Mouse (Mus musculus): ENCODE measurements around the gene Cabin1. TPM values are rescaled to one million over a fixed set of nuclear protein-coding genes. Genes with fewer than 3 reads are reported as not detected.

The Cabin1 gene
- polyA plus RNA-seq, 1 experiment from 2014 or later: 13.9 TPM

- Histone ChIP-seq H3K9me3 (ENCODE audit: control insufficient read depth, low read length) (no peaks in the 10 kb centered on the region), H3K4me2 (replicated peaks; ENCODE audit: low read depth) (peak overlapping the region; percentile 93), H3K9ac (ENCODE audit: low read length) (peak overlapping the region; percentile 80), H3K4me1 (replicated peaks; ENCODE audit: control insufficient read depth, insufficient read depth) (no peaks in the 10 kb centered on the region; the same call in 1 of the 2 replicates), H3K36me3 (ENCODE audit: control insufficient read depth, insufficient read depth, low read length) (peaks cover 3% of the 10 kb centered on the region), H3K4me3 (ENCODE audit: low read depth, low read length) (peak overlapping the region; percentile 71), H3K27me3 (ENCODE audit: control insufficient read depth, insufficient read depth, low read length) (no peaks in the 10 kb centered on the region), H3K27ac (replicated peaks) (peak overlapping the region; percentile 93)
- no peak; the same call in 1 of the 2 replicates for TF ChIP-seq CTCF (IDR thresholded peaks at IDR 0.05; ENCODE audit: low read depth)
- peak; percentile 29 for TF ChIP-seq EP300 (optimal IDR thresholded peaks at IDR 0.05)
- 2% methylated on average over 63 of the region's 63 CpGs for WGBS
- DNase-seq (ENCODE audit: low spot score) (peak; percentile 76), ATAC-seq (ENCODE audit: low FRiP score, low TSS enrichment) (peak; percentile 76)
Measured at GRCm38 (mm10) chr10:75667115-75667910, 96.8 kb downstream of the Cabin1 start.

- Histone ChIP-seq H3K4me3 (ENCODE audit: low read depth, low read length) (peak overlapping the region; percentile 71), H3K36me3 (ENCODE audit: control insufficient read depth, insufficient read depth, low read length) (peaks cover 7% of the 10 kb centered on the region), H3K27ac (replicated peaks) (peak overlapping the region; percentile 93), H3K4me2 (replicated peaks; ENCODE audit: low read depth) (peak overlapping the region; percentile 93), H3K4me1 (replicated peaks; ENCODE audit: control insufficient read depth, insufficient read depth) (no peaks in the 10 kb centered on the region; the same call in 1 of the 2 replicates), H3K9ac (ENCODE audit: low read length) (peak overlapping the region; percentile 80), H3K9me3 (ENCODE audit: control insufficient read depth, low read length) (no peaks in the 10 kb centered on the region), H3K27me3 (ENCODE audit: control insufficient read depth, insufficient read depth, low read length) (no peaks in the 10 kb centered on the region)
- no peak for ATAC-seq (ENCODE audit: low FRiP score, low TSS enrichment)
- no peak for DNase-seq (ENCODE audit: low spot score)
- 26% methylated on average over 4 of the region's 4 CpGs for WGBS
- TF ChIP-seq EP300 (optimal IDR thresholded peaks at IDR 0.05) (no peak), CTCF (IDR thresholded peaks at IDR 0.05; ENCODE audit: low read depth) (no peak)
Measured at GRCm38 (mm10) chr10:75666451-75667030, 97.6 kb downstream of the Cabin1 start.

GRCm38 (mm10) chr10:75664673-75665270 lies 99.4 kb downstream of the Cabin1 start:
- Histone ChIP-seq H3K9me3 (ENCODE audit: control insufficient read depth, low read length) (no peaks in the 10 kb centered on the region), H3K27ac (replicated peaks) (no peak overlapping the region), H3K4me2 (replicated peaks; ENCODE audit: low read depth) (no peak overlapping the region), H3K9ac (ENCODE audit: low read length) (no peak overlapping the region), H3K27me3 (ENCODE audit: control insufficient read depth, insufficient read depth, low read length) (no peaks in the 10 kb centered on the region), H3K4me3 (ENCODE audit: low read depth, low read length) (no peak overlapping the region), H3K36me3 (ENCODE audit: control insufficient read depth, insufficient read depth, low read length) (peaks cover 7% of the 10 kb centered on the region), H3K4me1 (replicated peaks; ENCODE audit: control insufficient read depth, insufficient read depth) (no peaks in the 10 kb centered on the region; the same call in 1 of the 2 replicates)
- WGBS: 85% methylated on average over 6 of the region's 6 CpGs
- ATAC-seq (ENCODE audit: low FRiP score, low TSS enrichment): no peak
- TF ChIP-seq EP300 (optimal IDR thresholded peaks at IDR 0.05) (no peak), CTCF (IDR thresholded peaks at IDR 0.05; ENCODE audit: low read depth) (no peak)
- no peak for DNase-seq (ENCODE audit: low spot score)

- TF ChIP-seq CTCF (IDR thresholded peaks at IDR 0.05; ENCODE audit: low read depth) (no peak), EP300 (optimal IDR thresholded peaks at IDR 0.05) (no peak)
- no peak overlapping the region for H3K4me3 ChIP-seq (ENCODE audit: low read depth, low read length)
- ATAC-seq (ENCODE audit: low FRiP score, low TSS enrichment) (no peak), DNase-seq (ENCODE audit: low spot score) (no peak)
- H3K27me3 ChIP-seq (ENCODE audit: control insufficient read depth, insufficient read depth, low read length): no peaks in the 10 kb centered on the region
- H3K4me1 ChIP-seq (replicated peaks; ENCODE audit: control insufficient read depth, insufficient read depth): no peaks in the 10 kb centered on the region
- 79% methylated on average over 4 of the region's 4 CpGs for WGBS
- no peak overlapping the region for H3K9ac ChIP-seq (ENCODE audit: low read length)
- H3K4me2 ChIP-seq (replicated peaks; ENCODE audit: low read depth): no peak overlapping the region
- no peaks in the 10 kb centered on the region for H3K9me3 ChIP-seq (ENCODE audit: control insufficient read depth, low read length)
- peaks cover 14% of the 10 kb centered on the region for H3K36me3 ChIP-seq (ENCODE audit: control insufficient read depth, insufficient read depth, low read length)
- no peak overlapping the region; the same call in 1 of the 2 replicates for H3K27ac ChIP-seq (replicated peaks)
Measured at GRCm38 (mm10) chr10:75662575-75662974, 101.6 kb downstream of the Cabin1 start.

- TF ChIP-seq CTCF (IDR thresholded peaks at IDR 0.05; ENCODE audit: low read depth) (no peak), EP300 (optimal IDR thresholded peaks at IDR 0.05) (no peak)
- H3K9ac ChIP-seq (ENCODE audit: low read length): no peak overlapping the region
- no peaks in the 10 kb centered on the region for H3K27me3 ChIP-seq (ENCODE audit: control insufficient read depth, insufficient read depth, low read length)
- H3K4me3 ChIP-seq (ENCODE audit: low read depth, low read length): no peak overlapping the region
- DNase-seq (ENCODE audit: low spot score) (no peak), ATAC-seq (ENCODE audit: low FRiP score, low TSS enrichment) (no peak)
- no peaks in the 10 kb centered on the region for H3K4me1 ChIP-seq (replicated peaks; ENCODE audit: control insufficient read depth, insufficient read depth)
- H3K4me2 ChIP-seq (replicated peaks; ENCODE audit: low read depth): no peak overlapping the region
- 81% methylated on average over 3 of the region's 3 CpGs for WGBS
- H3K27ac ChIP-seq (replicated peaks): no peak overlapping the region; the same call in 1 of the 2 replicates
- H3K36me3 ChIP-seq (ENCODE audit: control insufficient read depth, insufficient read depth, low read length): peaks cover 20% of the 10 kb centered on the region
- H3K9me3 ChIP-seq (ENCODE audit: control insufficient read depth, low read length): no peaks in the 10 kb centered on the region
Measured at GRCm38 (mm10) chr10:75661876-75662275, 102.3 kb downstream of the Cabin1 start.

Data from stomach, postnatal 0 days (tissue).